Mouse (Mus musculus) left cerebral cortex, postnatal 36 days (tissue): ENCODE data around the gene Gm17490. TPM values are rescaled to one million over a fixed set of nuclear protein-coding genes. Genes with fewer than 3 reads are reported as not detected.
"Not testable (repeated sequence)": the region's sequence is repeated elsewhere in the genome, so short reads cannot be mapped to it uniquely, and the experiment has no call there.

ENCODE experiments used
- DNase-seq, 2 experiments: peaks; one replicate each; pipeline ENCODE4 v3.0.0; 2021 to 2022; ENCODE audit warnings: low spot score in 2 of 2, mixed read lengths in 1 of 2
- intact Hi-C: fragments of 180-260 bp; cut with DNase I; formaldehyde crosslinking; loops from one replicate; pipeline ENCODE4 v1.15.1; 2025
- total RNA-seq, 2 experiments: library from RNA; stranded (reverse); gene quantifications; 2 replicates each; pipeline ENCODE4 v1.2.3; 2021

Gene Gm17490
- total RNA-seq, 2 experiments from 2014 or later: not detected

DNA sequence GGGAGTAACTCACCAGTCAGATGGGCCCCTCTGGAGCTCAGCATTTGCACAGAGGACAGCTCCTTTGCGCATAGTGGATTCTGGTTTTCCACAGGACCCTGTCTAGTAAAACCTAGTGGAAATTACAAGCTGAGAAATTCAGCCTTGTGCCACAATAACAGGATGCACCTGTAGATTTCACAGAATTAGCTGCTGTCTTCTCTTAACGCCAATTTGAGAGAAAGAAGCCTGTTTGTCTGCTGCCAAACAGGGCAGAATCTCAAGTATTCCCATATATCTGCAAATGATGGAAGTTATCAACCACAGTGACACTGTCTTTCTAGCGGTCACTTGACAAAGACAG is 10.0 kb upstream of the Gm17490 start:
- DNase-seq: no peak
- intact Hi-C loops: no loop called here

- DNase-seq: no peak
- intact Hi-C loops: no loop called here
Observed at GRCm38 (mm10) chr2:11635471-11636137, 9.5 kb upstream of the Gm17490 start.

GRCm38 (mm10) chr2:11635035-11635434 is 9.0 kb upstream of the Gm17490 start:
- intact Hi-C loops: no loop called here
- no peak for DNase-seq

- intact Hi-C loops: no loop called here
Observed at GRCm38 (mm10) chr2:11623726-11624125, 2.3 kb downstream of the Gm17490 start.

GRCm38 (mm10) chr2:11623173-11623572 is 2.9 kb downstream of the Gm17490 start:
- no peak for DNase-seq
- intact Hi-C loops: no loop called here

More at GRCm38 (mm10) chr2:11623726-11624125, 2.3 kb downstream of the Gm17490 start:
- no peak for DNase-seq

- intact Hi-C loops: no loop called here
- DNase-seq: no peak
Observed at GRCm38 (mm10) chr2:11619598-11619997, 6.5 kb downstream of the Gm17490 start.

DNA sequence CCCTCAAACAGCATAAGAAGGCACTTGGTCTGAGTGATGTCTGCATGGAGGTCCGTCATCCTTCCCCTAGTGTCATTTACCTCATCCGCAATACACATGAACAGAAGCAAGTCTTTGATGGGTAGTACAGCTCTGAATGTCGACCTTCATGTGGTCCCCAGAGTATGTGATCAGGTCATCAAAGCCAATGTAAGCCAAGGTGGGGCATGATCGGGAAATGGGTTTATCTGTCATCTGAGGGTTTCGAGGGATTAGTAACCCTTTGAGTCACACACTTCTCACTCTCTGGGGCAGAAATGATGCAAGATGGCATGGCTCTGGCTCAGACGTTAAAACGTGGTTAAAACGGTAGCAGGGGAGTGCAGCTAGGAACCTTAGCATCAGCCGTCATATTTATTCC is 9.2 kb downstream of the Gm17490 start:
- DNase-seq: no peak
- intact Hi-C loops: no loop called here

DNA sequence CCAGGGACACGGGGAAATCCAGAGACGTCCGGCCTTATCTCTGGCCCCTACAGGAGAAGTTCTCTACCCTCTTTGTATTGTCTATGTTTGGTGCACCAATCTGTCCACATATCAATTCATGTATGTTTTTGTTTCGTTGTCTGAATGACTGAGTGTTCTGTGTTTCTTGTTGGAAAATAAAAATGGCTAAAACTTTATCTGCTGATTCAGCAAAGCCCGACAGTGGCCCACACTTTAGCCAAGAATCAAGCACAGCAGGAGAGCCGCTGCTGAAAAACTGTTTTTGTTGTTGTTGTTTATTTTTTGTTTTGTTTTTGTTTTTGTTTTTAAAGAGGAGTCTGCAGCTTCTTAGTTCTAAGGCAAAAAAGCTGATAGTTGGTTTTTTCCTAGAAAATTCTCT is 13.1 kb downstream of the Gm17490 start:
- DNase-seq, intact Hi-C loops: not testable (repeated sequence)

DNA sequence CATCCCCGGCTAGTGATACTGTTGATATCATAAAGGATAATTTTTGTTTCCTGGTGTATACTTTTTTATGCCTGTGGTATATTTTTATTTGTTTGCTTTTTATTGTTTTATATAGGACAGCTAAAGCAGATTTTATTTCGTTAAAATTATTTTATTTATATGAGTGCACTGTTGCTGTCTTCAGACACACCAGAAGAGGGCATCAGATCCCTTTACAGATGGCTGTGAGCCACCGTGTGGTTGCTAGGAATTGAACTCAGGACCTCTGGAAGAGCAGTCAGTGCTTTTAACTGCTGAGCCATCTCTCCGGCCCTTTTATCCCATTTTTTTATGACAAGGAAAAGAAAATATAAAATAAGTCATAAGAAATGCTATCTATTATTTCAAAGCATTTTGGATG is 19.3 kb downstream of the Gm17490 start:
- intact Hi-C loops, DNase-seq: not testable (repeated sequence)

GRCm38 (mm10) chr2:11604911-11605310 is 21.2 kb downstream of the Gm17490 start:
- intact Hi-C loops: loop anchor here (5.0 kb wide), 2 partner anchors 57 to 82 kb away; no protein-coding TSS in a partner anchor
- DNase-seq: no peak

DNA sequence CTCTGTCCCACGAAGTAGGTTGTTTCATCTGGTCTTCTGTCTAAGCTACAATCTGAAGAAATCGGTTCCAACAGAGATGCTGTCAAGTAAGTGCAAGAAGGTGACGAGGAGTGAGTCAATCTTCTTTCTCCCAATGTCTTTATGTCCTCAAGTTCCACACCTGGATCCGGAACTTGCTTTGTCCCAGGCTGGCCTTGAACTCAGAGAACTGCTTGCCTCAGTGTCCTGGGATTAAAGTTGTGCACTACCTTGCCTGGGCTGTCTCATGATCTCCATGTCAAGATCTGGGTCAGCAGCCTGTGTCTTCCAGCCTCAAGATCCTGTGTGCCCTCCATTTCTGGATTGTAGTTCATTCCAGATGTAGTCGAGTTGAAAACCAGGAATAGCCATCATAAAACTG is 22.0 kb downstream of the Gm17490 start, which contains the start of gene Rbm17:
Rbm17 (minus strand) TSS at position 101 of the 400 bp plus-strand sequence.
- intact Hi-C loops: loop anchor here (5.0 kb wide), 2 partner anchors 58 to 83 kb away; no protein-coding TSS in a partner anchor
- DNase-seq: no peak

GRCm38 (mm10) chr2:11602506-11603489 is 23.3 kb downstream of the Gm17490 start:
- DNase-seq: peak; percentile 95
- intact Hi-C loops: loop anchor here (5.0 kb wide), 2 partner anchors 60 to 85 kb away; no protein-coding TSS in a partner anchor

GRCm38 (mm10) chr2:11601795-11602194 is 24.3 kb downstream of the Gm17490 start:
- intact Hi-C loops: loop anchor here (5.0 kb wide), 2 partner anchors 61 to 86 kb away; no protein-coding TSS in a partner anchor
- DNase-seq: no peak

- intact Hi-C loops: no loop called here
- no peak for DNase-seq
Observed at GRCm38 (mm10) chr2:11597906-11598305, 28.2 kb downstream of the Gm17490 start.

- intact Hi-C loops: no loop called here
- no peak for DNase-seq
Observed at GRCm38 (mm10) chr2:11596690-11597089, 29.4 kb downstream of the Gm17490 start.

GRCm38 (mm10) chr2:11587996-11588395 is 38.1 kb downstream of the Gm17490 start:
- intact Hi-C loops: no loop called here
- no peak for DNase-seq

DNA sequence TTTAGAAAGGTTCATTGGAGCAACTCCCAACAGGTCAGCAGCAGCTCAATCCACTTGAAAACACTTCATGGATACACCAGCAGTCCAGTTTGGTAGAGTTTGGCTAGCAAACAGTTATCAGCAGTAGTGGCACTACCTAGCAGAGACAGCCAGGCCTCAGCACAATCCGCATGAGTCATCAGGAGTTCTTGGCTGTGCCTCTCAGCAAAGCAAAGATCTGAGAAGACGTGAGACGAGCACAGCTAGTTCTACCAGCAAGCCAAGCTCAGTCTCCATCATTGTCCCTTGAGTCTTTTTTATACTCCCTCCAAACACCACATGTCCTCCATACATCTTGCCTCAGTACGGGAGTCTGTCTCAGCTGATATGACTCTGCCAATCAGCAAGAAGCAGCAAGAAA is 46.7 kb downstream of the Gm17490 start:
- intact Hi-C loops: no loop called here
- no peak for DNase-seq

- intact Hi-C loops: no loop called here
- DNase-seq: no peak
Observed at GRCm38 (mm10) chr2:11578187-11578586, 47.9 kb downstream of the Gm17490 start.
